Mouse (Mus musculus) megakaryocyte, embryonic 14.5 days (primary cell): ENCODE measurements around the gene Vps8.

Source experiments
- FLI1 ChIP-seq: IDR thresholded peaks from 2 replicates; pipeline ENCODE4 v1.6.1; 2012; ENCODE audit warnings: low read length, inconsistent platforms, mixed read lengths
- GATA1 ChIP-seq: IDR thresholded peaks from 3 replicates; pipeline ENCODE4 v1.6.1; 2012; ENCODE audit warnings: mixed read lengths, low read length, inconsistent platforms, borderline replicate concordance

GRCm38 (mm10) chr16:21452569-21452968 is 29.7 kb downstream of the Vps8 start:
- TF ChIP-seq FLI1, result no peak
- TF ChIP-seq GATA1, result no peak
